Mouse (Mus musculus) stomach, embryonic 16.5 days (tissue): ENCODE measurements around the gene Osbpl8. TPM values are rescaled to one million over a fixed set of nuclear protein-coding genes. Genes with fewer than 3 reads are reported as not detected.
"Not testable (repeated sequence)": the region's sequence is repeated elsewhere in the genome, so short reads cannot be mapped to it uniquely, and the experiment has no call there.

ENCODE experiments used
- ATAC-seq: fragments of 200-750 bp; cut with Nextera tagmentation; 2 replicates; pipeline ENCODE4 v1.8.0; 2017; ENCODE audit warnings: moderate number of reproducible peaks, moderate TSS enrichment; ENCODE audit not compliant: insufficient read depth, low FRiP score
- H3K27ac ChIP-seq: fragments of 300-500 bp; sonication (generic); 2 replicates; pipeline ENCODE4 v1.5.1; 2014; ENCODE audit warnings: low read length
- H3K27me3 ChIP-seq: fragments of 300-500 bp; sonication (generic); 2 replicates; pipeline ENCODE4 v1.6.1; 2014; ENCODE audit warnings: low read length, control low read depth, mixed read lengths; ENCODE audit not compliant: control insufficient read depth, insufficient read depth
- H3K36me3 ChIP-seq: fragments of 300-500 bp; sonication (generic); 2 replicates; pipeline ENCODE4 v1.6.1; 2014; ENCODE audit warnings: low read length; ENCODE audit not compliant: control insufficient read depth, insufficient read depth
- H3K4me1 ChIP-seq: fragments of 300-500 bp; sonication (generic); 2 replicates; pipeline ENCODE4 v1.6.1; 2014; ENCODE audit warnings: low read length, control low read depth, mixed read lengths; ENCODE audit not compliant: control insufficient read depth, insufficient read depth
- H3K4me2 ChIP-seq: fragments of 300-500 bp; sonication (generic); 2 replicates; pipeline ENCODE4 v1.6.1; 2014; ENCODE audit warnings: low read depth, low read length, mixed read lengths
- H3K4me3 ChIP-seq: fragments of 300-500 bp; sonication (generic); replicated peaks from 2 replicates; pipeline ENCODE4 v1.5.1; 2014; ENCODE audit warnings: mild to moderate bottlenecking, low read length
- H3K9ac ChIP-seq: fragments of 300-500 bp; sonication (generic); 2 replicates; pipeline ENCODE4 v1.6.1; 2014; ENCODE audit warnings: low read length
- H3K9me3 ChIP-seq: fragments of 300-500 bp; sonication (generic); replicated peaks from 2 replicates; pipeline ENCODE4 v1.6.1; 2016; ENCODE audit warnings: low read length, control low read depth; ENCODE audit not compliant: control insufficient read depth
- WGBS: fragments of 180-500 bp; shearing (Covaris S2); extraction: QIAGEN DNeasy Blood & Tissue Kit; methylation state at CpG from one replicate; pipeline ENCODE4 v1.1.7; 2014; 5-methylcytosine and 5-hydroxymethylcytosine counted together
- polyA plus RNA-seq: library from polyadenylated mRNA; unstranded; fragments of >200 nt; fragmentation: Nextera tagmentation; extraction: Ambion mirVana; gene quantifications from 2 replicates; pipeline ENCODE4 v1.2.1, GENCODE M21; 2015

The Osbpl8 gene
- polyA plus RNA-seq, 1 experiment from 2014 or later = 6.7 TPM

- Histone ChIP-seq H3K27ac (no peak overlapping the region), H3K36me3 (no peaks in the 10 kb centered on the region), H3K9ac (no peak overlapping the region), H3K4me1 (no peaks in the 10 kb centered on the region), H3K4me2 (no peak overlapping the region), H3K27me3 (no peaks in the 10 kb centered on the region), H3K9me3 (no peaks in the 10 kb centered on the region), H3K4me3 (no peak overlapping the region)
- ATAC-seq = no peak
- 83% methylated on average over 6 of the region's 6 CpGs for WGBS
Observed at GRCm38 (mm10) chr10:111190110-111190795, 25.7 kb downstream of the Osbpl8 start.

- H3K27ac ChIP-seq = no peak overlapping the region
- no peaks in the 10 kb centered on the region for H3K27me3 ChIP-seq
- H3K4me1 ChIP-seq = no peaks in the 10 kb centered on the region
- no peak overlapping the region for H3K4me3 ChIP-seq
- no peak overlapping the region for H3K9ac ChIP-seq
- no peaks in the 10 kb centered on the region for H3K36me3 ChIP-seq
- H3K9me3 ChIP-seq = no peaks in the 10 kb centered on the region
- no peak overlapping the region for H3K4me2 ChIP-seq
- WGBS = 70% methylated on average over 4 of the region's 4 CpGs
- ATAC-seq = no peak
Observed at GRCm38 (mm10) chr10:111193536-111193935, 29.0 kb downstream of the Osbpl8 start.

- no peak overlapping the region for H3K9ac ChIP-seq
- WGBS = 85% methylated on average over 2 of the region's 2 CpGs
- H3K4me3 ChIP-seq = no peak overlapping the region
- H3K4me1 ChIP-seq = no peaks in the 10 kb centered on the region
- H3K36me3 ChIP-seq = no peaks in the 10 kb centered on the region
- H3K9me3 ChIP-seq = no peaks in the 10 kb centered on the region
- H3K27ac ChIP-seq = no peak overlapping the region
- H3K4me2 ChIP-seq = no peak overlapping the region
- H3K27me3 ChIP-seq = no peaks in the 10 kb centered on the region
- ATAC-seq = no peak
Observed at GRCm38 (mm10) chr10:111196191-111196590, 31.6 kb downstream of the Osbpl8 start.

GRCm38 (mm10) chr10:111198705-111199104, 34.2 kb downstream of the Osbpl8 start:
- not testable (repeated sequence) for ATAC-seq, H3K4me2 ChIP-seq, H3K9ac ChIP-seq, H3K4me3 ChIP-seq, H3K36me3 ChIP-seq, H3K27ac ChIP-seq, H3K9me3 ChIP-seq, H3K27me3 ChIP-seq, H3K4me1 ChIP-seq
- 74% methylated on average over 4 of the region's 5 CpGs for WGBS

DNA sequence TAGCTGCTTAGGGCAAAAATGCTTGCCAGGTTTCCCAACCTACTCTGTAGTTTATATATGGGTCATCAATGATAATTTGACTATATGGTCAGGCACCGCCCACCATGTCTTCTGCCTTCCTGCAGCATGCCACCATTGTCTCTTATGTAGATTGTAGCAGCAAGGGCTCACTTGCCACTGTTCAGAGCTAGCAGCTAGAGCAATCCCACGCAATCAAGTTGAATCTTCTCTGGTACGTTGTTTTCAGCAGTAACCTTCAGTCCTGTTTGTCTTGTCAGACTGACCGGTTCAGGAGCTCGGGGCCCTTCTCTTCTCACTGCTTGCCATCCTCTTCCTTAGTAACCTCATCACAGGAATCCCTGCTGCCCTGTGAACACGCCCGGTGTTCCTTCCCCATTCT, 36.6 kb downstream of the Osbpl8 start:
- Histone ChIP-seq H3K9me3 (no peaks in the 10 kb centered on the region), H3K27me3 (no peaks in the 10 kb centered on the region), H3K4me3 (no peak overlapping the region), H3K4me1 (no peaks in the 10 kb centered on the region), H3K36me3 (no peaks in the 10 kb centered on the region), H3K27ac (no peak overlapping the region), H3K4me2 (no peak overlapping the region), H3K9ac (no peak overlapping the region)
- whole genome bisulfite sequencing = 82% methylated on average over 7 of the region's 7 CpGs
- no peak for ATAC-seq

DNA sequence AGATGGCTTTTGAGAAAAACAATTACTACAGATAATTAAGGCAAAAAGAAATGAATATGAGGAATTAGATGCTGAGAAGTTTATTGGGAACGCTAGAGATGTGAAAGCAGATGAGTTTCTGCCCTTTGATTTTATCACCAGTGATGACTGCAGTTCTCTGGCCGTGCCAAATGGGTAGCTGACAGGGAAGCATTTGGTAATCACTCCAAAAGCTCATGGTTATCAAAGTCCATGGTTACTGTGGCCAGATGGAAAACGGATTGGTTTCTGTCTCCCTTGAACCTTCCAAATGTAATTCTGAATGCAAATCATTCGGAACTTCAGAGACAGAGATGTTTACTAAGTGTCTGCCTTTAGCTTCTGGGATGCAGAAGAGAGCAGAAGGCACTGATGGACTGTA, 37.1 kb downstream of the Osbpl8 start:
- Histone ChIP-seq H3K9me3 (no peaks in the 10 kb centered on the region), H3K4me2 (no peak overlapping the region), H3K27me3 (no peaks in the 10 kb centered on the region), H3K4me1 (no peaks in the 10 kb centered on the region), H3K4me3 (no peak overlapping the region), H3K27ac (no peak overlapping the region), H3K36me3 (no peaks in the 10 kb centered on the region), H3K9ac (no peak overlapping the region)
- no peak for ATAC-seq
- 70% methylated on average over 4 of the region's 4 CpGs for WGBS

DNA sequence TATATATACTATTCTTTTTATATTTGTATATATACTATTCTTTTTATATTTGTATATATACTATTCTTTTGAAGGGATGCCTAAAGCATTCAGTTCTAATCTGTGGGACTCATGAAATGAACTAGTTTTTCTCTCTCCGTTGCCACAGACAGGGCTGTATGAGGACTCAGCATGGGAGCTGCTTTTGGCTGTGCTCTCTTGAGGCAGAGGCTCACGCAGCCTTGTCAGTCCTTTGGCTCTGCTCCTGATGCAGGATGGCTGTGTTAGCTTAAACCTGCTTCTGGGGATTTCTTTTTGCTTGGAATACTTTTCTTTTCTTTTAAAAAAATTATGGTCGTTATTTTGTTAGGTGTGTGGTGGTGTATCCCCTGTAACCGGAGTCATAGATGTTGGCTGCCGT, 39.5 kb downstream of the Osbpl8 start:
- H3K36me3 ChIP-seq = no peaks in the 10 kb centered on the region
- no peaks in the 10 kb centered on the region for H3K27me3 ChIP-seq
- H3K4me2 ChIP-seq = no peak overlapping the region
- H3K9ac ChIP-seq = no peak overlapping the region
- no peak overlapping the region for H3K27ac ChIP-seq
- WGBS = 76% methylated on average over 5 of the region's 5 CpGs
- H3K4me1 ChIP-seq = no peaks in the 10 kb centered on the region
- no peaks in the 10 kb centered on the region for H3K9me3 ChIP-seq
- no peak overlapping the region for H3K4me3 ChIP-seq
- ATAC-seq = no peak

DNA sequence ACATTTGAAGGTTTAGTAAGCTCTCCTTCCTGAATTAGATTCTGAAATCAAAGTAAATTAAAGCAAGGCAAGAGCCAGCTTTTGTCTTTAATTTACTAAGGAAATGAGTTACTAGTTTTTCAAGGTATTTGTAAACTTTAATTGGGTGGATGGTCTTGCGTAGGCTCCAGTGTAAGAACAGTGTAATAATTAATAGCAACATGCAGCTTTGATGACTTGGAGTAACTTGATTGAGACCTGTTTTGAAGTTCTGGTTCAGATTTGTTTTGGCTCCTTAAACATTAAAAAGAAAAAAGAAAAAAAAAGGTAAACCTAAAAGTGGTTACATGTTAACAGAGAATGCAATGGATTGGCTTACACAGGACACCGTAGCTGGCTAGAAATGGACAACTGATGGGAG, 40.9 kb downstream of the Osbpl8 start:
- H3K36me3 ChIP-seq = no peaks in the 10 kb centered on the region
- WGBS = 98% methylated on average over 2 of the region's 2 CpGs
- H3K4me3 ChIP-seq = no peak overlapping the region
- no peak overlapping the region for H3K4me2 ChIP-seq
- no peaks in the 10 kb centered on the region for H3K4me1 ChIP-seq
- H3K9me3 ChIP-seq = no peaks in the 10 kb centered on the region
- no peak overlapping the region for H3K9ac ChIP-seq
- no peak overlapping the region for H3K27ac ChIP-seq
- no peaks in the 10 kb centered on the region for H3K27me3 ChIP-seq
- no peak for ATAC-seq

GRCm38 (mm10) chr10:111207386-111207785, 42.8 kb downstream of the Osbpl8 start:
- H3K4me1 ChIP-seq = no peaks in the 10 kb centered on the region
- no peaks in the 10 kb centered on the region for H3K27me3 ChIP-seq
- H3K9ac ChIP-seq = no peak overlapping the region
- no peak overlapping the region for H3K4me3 ChIP-seq
- no peaks in the 10 kb centered on the region for H3K36me3 ChIP-seq
- no peak overlapping the region for H3K4me2 ChIP-seq
- WGBS = 79% methylated on average over 9 of the region's 9 CpGs
- no peak overlapping the region for H3K27ac ChIP-seq
- H3K9me3 ChIP-seq = no peaks in the 10 kb centered on the region
- ATAC-seq = no peak
